Mouse (Mus musculus): ENCODE results near the gene Gm26657.

Gene Gm26657

DNA sequence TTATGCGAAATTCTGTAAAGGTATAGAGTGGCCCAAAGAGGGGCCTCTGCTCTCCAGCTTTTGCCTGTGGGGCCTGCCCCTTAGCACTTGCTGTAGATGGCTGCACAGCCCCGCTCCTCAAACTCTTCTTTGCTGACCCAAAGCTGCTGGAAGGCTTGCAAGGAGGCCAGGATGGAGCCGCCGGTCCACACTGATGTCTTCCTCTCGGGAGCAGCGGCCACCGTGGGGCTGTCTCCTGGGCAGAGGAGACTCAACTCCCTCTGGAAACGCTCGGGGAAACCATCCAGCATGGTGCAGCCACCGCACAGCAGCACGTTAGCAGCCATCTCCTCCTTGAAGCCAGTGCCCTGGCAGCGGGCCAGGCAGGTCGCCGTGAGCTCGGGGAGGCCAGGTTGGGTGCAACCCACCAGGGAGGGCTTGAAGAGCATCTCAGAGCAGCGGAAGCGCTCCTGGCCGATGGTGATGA is at the start of gene Gm26657:
Gene Gm26657, plus strand, starts transcription at position 51 of the 466 bp plus-strand sequence.
- no peak for DNase-seq (ENCODE audit: low spot score)

DNA sequence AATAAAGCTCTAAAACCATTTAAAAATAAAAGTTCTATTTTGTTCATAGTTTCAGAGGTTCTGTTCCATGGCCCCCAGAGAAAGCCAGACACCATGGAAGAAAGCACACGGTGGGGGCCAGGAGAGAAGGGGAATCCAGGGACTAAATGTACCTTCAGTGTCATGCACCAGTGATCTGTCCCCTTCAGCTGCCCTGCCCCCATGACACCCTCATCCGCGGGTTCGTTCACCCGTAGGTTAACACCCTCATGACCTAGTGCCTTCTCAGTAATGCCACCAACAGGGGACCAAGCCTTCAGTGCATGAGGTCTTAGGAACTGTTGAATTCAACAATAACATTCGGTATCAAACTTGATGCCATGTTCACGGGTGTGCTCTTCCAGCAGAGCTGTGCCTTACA is 43.5 kb upstream of the Gm26657 start:
- no peak for DNase-seq (ENCODE audit: low spot score)

DNA sequence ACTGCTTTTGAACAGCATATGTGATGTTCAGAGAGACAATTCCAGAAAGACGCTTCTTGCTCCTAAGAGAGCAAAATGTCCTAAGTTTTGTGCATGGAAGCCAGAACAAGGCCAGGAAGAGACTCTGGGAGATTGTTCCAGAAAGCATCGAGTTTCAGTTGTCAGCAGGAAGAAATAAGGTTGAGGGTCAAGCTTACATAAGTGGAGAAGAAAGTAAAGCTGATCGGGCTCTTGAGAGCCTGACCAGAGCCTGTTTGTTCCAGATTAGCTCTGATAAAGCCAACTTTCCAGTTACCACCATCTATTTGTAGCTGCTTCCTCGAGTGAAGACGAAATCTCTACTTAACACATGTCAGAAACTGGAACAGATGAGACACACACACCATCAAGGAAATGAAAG is 41.2 kb upstream of the Gm26657 start:
- no peak for DNase-seq (ENCODE audit: low spot score)

DNA sequence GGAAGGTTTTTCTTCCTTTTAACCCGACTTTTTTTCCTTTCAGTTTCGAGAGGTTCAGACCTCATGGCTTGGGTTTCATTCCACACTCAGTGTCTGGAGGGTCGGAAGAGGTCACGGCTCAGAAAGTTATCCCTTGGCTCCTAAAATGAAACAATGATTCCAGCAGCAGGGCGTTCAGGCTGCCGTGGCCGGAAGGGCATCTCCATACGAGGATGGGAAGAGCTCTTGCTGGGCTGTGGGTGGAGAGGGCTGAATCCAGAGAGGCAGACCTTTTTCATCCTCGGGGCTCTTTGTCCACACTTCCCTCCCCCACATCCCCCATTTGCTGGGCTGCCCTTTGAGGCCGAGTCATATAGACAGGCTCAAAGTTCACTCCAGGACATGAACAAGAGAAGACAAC is 37.6 kb upstream of the Gm26657 start:
- no peak for DNase-seq (ENCODE audit: low spot score)

DNA sequence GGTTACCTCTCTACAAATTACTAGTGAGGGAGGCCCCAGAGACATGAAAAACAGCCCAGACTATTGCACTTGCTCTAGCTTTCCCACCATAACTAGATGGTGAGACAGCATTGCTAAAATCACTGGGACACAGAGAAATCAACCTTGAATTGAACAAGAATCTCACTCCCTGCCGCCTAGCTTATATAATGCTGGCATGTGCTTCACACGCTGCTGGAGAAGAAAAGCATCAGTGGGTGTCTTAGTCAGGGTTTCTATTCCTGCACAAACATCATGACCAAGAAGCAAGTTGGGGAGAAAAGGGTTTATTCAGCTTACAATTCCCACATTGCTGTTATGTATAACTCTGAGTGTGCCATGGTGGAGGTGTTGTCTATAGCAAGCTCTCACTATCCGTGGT is 26.7 kb upstream of the Gm26657 start:
- no peak for DNase-seq (ENCODE audit: low spot score)

DNA sequence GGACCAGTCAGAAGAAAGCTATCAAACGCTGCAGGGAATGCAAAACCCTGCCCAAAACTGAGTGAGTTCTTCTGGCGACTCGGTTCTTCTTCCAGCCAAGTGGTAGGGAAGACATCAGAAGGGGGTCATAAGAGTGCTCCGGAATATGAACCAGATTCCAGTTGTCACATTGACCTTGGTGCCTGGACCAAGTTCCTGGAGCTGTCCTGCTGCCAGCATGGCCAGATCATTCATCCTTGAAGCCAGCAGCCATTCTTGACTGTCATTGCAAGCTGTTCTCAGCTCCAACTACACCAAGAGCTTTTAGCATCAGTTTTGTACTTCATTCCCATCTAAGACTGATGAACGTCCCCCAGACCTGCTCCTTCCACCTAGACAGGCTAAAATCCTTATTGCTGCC is 23.1 kb upstream of the Gm26657 start:
- no peak for DNase-seq (ENCODE audit: low spot score)

DNA sequence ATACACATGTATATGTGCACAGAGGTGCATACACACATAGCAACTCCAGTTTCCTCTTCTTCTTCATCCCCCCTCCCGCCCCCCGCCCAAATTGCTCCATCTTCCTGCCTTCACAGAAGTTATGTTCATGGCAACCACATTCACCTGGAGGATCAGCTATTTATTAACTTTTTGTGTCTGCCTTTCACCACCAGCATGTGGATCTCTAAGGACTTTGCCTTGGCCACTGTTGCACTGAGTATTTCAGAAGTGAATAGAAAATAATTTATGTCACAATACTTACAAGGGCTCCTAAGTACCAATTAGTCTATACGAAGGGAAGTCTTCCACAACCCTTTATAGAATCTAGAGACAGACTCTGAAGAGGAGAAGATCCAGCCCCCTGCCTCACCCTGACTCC is 21.9 kb upstream of the Gm26657 start:
- no peak for DNase-seq (ENCODE audit: low spot score)

DNA sequence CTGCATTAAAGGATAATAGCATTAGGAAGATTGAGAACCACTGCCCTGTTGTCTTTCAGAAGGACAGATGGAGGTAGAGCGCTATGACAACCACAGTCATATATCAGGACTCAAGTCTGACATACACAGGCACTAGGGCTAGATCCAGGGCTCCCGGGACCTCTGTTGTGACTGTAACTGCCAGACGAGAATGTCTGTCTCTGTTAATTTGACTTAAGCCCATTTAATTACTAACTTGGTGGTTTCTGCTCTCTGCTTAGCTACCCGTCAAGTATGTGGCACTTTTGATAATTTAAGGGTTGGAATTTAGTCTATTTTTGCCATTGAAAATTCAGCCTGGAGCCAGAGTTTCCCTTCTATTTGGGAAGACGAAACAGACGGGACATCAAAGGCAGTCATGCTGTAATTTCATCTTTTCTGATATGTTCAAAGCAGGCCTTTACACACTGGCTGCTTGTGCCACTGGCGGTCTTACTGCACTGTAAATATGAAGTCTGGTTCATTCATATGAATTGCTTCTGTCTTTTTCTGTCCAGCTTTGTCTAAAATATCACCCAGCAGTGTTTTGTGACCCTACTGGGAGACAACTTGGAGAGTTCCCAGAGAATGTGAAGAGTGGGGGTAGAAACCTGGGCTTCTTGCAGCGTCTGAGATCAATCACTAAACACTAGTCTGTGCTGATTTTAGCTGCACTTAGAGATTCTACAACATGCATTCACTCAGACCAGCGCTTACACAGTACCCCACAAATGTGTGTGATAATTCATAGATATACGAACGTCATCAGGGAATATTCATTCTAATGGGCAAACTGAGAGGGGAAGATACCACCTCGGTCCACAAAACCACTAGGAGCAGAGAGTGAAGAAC is 21.1 kb upstream of the Gm26657 start:
- DNase-seq (ENCODE audit: low spot score) = no peak

DNA sequence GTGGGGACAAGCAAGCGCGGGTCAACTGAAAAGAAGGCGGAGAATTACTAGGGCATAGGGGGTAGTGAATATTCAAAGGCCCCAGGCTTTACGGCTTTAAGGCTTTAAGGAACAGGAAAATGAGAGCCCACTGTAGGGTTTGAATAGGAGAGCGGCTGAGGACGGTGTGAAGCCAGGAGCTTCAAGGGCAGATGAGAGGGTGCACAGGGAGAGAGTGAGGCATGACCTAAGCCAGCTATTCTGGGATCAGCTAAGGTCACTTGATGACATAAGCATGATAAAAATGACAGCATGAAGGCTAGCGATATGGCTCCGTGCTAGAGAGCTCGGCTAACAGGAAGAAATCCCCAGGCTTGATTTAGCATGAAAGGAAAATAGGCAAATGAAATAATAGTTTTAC is 20.4 kb upstream of the Gm26657 start:
- no peak for DNase-seq (ENCODE audit: low spot score)

DNA sequence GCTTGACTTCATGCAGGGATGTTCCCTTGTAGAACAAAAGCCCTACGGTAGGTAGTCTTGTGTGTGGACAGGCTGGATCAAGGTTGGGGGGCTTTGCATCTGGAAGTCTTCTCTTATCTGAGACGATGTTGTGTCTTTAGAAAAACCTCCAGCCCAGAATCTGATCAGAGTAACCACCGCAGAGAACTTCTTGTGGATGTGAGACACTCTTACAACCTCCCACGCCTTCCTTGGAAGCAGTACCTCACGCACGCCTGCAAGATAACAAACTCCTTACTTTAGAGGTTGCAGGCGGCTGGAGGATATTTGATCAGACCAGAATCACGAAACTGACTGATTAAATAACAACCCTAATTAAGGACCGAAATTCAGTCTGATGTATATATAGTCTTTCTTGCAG is 19.5 kb upstream of the Gm26657 start:
- DNase-seq (ENCODE audit: low spot score) = no peak

DNA sequence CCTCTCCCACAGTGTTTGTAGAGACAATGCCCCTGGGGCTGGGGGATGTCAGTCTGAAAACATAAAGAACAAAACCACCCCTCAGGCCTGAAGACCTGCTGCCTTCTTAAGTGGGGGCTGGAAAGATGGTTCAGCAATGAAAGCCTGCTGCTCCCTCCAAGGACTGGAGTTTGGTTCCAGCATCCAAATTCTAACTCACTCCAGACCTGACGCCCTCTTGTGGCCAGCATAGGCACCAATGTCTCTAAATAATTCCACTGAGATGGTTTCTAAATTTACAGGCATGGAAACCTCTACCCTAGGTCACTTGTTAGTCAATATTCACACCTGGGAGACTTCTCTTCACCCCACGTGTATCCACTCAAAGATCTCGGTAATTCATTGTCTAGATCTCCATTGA is 18.4 kb upstream of the Gm26657 start:
- no peak for DNase-seq (ENCODE audit: low spot score)

DNA sequence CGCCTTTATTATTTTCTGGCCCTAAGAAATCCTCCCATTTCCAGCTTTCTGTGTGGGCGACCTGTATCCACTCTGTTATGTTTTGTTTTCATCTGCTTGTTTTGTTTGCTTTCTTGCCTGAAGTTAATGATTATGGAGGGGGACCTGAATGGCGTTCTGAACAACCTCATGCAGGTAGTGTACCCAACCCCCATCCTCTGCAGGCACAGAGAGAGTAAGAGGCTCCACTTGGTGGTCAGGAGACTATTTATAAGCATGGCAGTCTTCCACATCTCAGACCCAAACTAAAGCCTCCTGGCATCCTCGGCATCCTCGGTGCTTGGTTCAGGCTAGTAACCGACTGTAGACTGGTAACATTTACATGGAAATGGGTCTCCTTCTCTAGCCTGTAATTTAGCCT is 17.5 kb upstream of the Gm26657 start:
- no peak for DNase-seq (ENCODE audit: low spot score)

DNA sequence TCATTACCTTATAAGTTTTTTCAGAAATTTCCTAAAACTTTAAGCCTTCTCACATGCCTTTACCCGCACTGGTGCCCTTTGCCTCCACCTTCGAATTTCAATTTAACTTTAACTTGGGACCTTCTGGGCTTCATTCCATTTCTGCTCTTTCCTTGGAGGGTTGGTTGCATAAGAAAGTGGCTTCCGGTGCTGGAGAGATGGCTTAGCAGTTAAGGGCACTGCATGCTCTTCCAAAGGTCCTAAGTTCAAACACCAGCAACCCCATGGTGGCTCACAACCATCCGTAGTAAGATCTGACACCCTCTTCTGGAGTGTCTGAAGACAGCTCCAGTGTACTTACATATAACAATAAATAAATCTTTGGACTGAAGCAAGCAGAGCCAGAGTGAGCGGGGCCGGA is 16.6 kb upstream of the Gm26657 start:
- DNase-seq (ENCODE audit: low spot score) = no peak

DNA sequence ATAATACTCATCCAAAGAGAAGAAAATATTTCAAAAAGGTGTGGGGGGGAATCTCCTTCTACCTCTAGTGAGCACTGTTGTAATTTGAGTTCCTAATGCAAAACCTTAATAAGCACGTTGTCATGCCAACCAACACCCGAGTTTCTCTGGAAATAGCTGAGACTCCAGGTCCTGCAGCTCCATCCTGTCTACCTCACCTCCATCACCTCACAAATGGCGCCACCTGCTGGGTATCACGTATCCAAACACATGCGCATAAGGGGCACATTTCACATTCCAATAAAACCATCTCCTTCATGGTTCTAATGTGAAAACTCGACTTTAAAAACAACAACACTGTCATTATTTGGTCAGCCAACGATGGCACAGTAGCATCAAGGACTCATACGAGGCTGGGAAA is 14.0 kb upstream of the Gm26657 start:
- DNase-seq (ENCODE audit: low spot score) = no peak

DNA sequence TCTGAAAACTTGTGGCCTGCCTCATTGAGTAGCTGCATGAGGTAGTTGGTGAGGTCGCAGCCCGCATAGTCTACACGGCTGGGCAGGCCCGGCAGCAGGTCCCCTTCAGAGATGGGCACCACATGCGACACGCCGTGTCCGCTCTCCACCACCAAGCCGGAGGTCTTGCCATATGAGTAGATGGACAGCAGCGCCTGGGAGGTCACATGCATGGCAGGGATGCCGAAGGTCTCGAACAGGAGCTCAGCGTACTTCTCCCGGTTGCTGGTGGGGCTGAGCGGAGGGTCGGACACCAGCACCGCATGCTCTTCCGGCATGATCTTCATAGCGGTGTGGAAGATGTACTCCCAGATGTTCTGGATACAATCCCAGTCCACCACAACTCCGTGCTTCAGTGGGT is 741 bp downstream of the Gm26657 start:
- no peak for DNase-seq (ENCODE audit: low spot score)

DNA sequence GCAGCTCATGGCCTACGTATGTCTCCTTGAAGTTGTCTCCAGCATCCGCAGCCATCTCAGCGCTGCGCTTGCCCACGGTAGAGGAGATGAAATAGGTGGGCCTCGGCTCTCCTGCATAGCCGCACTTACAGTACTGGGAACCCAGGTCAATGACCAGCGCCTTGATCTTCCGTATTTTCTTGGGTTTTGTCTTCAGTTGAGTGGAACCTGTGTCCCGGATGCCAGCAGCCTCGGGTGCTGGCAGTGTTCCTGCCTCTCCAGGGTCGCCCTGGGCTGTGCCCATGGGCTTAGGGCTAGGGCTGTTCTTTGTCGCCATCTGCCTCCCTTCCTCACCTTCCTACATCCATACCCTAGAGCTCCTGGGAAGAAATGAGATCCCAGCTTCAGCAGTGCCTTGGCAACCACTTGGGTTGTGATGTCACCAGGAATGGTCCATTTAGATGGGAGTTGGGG is 1.2 kb downstream of the Gm26657 start, which contains the start of gene Actl7b:
Gene Actl7b, minus strand, starts transcription at position 403 of the 453 bp plus-strand sequence.
- no peak for DNase-seq (ENCODE audit: low spot score)

DNA sequence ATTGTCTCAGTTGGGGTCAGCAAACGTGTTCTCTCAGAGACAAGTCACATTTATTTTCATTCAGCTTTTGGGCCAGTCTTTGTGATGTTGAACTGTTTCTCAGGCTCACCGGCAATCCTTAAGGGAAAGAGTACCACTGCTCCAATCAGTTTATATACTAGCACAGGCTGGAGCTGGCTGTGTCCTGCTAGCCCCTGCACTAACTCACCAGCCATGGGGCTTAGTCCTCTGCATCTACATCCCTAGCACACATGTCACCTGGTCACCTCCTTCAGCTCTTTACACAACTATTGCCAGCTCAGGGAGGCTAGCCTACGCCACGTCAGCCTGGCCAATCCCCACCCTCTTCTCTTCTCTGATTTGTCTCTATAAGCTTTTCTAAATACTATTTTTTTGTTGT is 2.8 kb downstream of the Gm26657 start:
- DNase-seq (ENCODE audit: low spot score) = no peak

DNA sequence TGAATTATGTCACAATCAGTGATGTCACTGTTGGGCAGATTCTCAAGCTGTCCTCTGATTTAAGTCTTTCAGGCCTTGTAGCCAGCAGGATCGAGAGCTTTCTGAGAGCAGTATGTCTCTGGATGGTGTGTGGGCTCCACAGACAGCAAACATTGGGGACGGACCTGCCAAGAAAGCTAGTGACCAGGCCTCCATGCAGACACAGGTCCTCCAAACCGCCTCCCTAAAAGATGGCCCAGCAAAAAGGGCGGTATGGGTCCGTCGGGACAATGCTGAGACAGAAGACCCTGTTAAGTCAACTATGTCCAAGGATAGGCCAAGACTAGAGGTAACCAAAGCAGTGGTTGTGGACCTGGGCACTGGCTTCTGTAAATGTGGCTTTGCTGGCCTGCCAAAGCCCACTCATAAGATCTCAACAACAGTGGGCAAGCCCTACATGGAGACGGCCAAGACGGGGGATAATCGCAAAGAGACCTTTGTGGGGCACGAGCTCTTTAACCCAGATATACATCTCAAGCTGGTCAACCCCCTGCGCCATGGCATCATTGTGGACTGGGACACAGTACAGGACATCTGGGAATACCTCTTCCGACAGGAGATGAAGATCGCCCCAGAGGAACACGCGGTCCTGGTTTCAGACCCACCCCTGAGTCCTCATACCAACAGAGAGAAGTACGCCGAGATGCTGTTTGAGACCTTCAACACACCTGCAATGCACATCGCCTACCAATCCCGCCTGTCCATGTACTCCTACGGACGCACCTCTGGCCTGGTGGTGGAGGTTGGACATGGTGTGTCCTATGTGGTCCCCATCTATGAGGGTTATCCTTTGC is 3.7 kb downstream of the Gm26657 start, which contains the start of gene Actl7a:
Gene Actl7a, plus strand, starts transcription at position 51 of the 833 bp plus-strand sequence.
- DNase-seq (ENCODE audit: low spot score) = no peak

DNA sequence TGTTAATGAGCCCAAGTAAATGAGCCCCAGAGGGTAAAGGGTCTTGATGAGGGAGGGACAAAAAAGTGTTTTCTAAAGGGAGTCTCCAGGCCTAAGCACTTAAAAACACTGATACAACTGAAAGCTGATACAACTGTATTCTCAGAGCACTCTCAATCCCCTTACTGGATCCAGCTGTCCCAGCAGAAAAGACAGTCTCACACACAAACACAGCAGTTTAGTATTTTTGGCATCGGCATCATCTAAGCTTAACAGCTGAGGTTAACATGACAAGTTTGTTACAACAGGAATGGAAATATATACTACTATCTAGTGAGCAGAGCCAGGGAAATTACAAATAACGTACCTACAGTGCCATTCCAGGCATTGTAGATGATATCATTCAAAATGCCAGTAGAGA is 6.5 kb downstream of the Gm26657 start:
- DNase-seq (ENCODE audit: low spot score) = no peak

DNA sequence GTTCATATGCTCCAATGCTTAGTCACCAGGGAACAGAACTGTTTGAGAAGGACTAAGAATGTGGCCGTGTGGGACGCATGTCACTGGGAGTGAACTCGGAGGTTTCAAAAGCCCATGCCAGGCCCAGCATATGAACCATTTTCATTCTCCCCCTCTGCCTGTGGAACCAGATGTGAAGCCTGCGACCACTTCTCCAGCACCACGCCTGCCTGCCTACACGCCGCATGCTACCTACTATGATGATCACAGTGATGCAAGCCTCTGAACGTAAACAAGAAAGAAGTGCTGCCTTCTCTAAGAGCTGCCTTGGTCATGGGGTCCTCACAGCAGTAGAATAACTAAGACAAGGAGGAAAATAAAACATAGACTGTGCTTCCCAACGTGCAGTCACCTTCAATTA is 7.6 kb downstream of the Gm26657 start:
- DNase-seq (ENCODE audit: low spot score) = no peak

DNA sequence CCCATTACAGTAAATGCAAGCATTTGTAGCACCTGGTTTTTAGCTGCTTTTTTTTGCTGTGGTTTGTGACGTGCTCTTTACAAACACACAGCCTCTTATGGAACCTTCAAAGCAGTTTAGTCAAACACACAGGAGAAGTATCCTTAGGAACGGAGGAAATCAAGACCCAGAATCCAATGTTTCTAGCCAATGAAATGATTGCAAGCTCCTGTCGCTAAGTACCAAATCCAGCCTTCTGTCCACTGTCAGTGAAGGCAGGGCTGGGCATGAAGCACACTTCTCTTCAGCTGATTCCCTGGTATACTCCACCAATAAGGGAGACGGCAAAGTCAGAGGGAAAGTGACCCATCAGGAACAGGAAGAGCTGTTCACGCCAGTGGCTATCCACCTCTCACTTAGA is 16.2 kb downstream of the Gm26657 start:
- no peak for DNase-seq (ENCODE audit: low spot score)

DNA sequence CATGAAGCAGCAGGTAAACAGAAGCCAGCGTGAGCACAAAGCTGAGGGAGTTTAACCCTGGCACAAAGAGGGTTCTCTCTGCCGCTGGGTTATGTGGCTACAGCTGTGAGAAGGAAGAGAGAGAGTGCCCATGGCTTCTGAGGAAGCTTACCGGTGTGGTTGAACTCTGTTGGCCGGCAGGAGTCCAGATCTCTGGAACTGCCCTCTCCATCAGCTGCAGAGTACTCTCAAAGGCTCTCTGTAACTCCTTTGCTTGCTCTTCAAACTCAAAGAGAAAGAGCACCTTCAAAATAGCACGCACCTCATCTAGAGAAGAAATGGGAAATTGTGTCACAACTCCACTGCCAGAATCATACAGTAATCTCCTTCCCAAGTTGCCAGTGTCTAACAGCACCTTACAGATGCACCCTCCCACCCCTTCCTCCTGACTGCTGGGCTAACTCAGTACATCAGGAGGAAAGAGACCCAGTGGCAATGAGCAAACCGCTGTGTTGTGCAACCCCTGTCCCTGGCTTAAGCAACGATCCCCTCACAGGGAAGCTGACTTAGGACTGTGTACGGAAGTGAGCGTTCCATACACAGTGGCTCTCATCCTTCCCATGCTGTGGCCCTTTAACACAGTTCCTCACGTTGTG is 17.2 kb downstream of the Gm26657 start:
- no peak for DNase-seq (ENCODE audit: low spot score)
